Mouse (Mus musculus) limb, embryonic 14.5 days (tissue): ENCODE data around the gene Tnfrsf1a. TPM values are rescaled to one million over a fixed set of nuclear protein-coding genes. Genes with fewer than 3 reads are reported as not detected.
A peak's percentile ranks its signal among the peaks of the same experiment; 100 is the strongest.

Experiments
- ATAC-seq: fragments of 200-750 bp; cut with Nextera tagmentation; 2 replicates; pipeline ENCODE4 v1.8.0; 2017; ENCODE audit warnings: low read depth, moderate number of reproducible peaks, moderate TSS enrichment; ENCODE audit not compliant: low FRiP score
- DNase-seq: peaks from one replicate; pipeline ENCODE4 v3.0.0-alpha.2; 2015; ENCODE audit warnings: low spot score
- H3K27ac ChIP-seq: fragments of 300-500 bp; sonication (generic); replicated peaks from 2 replicates; pipeline ENCODE4 v1.5.1; 2014; ENCODE audit warnings: low read depth, mild to moderate bottlenecking, low read length, moderate library complexity, mixed read lengths
- H3K27me3 ChIP-seq: fragments of 300-500 bp; sonication (generic); 2 replicates; pipeline ENCODE4 v1.6.1; 2014; ENCODE audit warnings: low read length, mixed read lengths; ENCODE audit not compliant: control insufficient read depth, insufficient read depth
- H3K36me3 ChIP-seq: fragments of 300-500 bp; sonication (generic); 2 replicates; pipeline ENCODE4 v1.6.1; 2014; ENCODE audit warnings: mild to moderate bottlenecking, low read length, moderate library complexity, mixed read lengths; ENCODE audit not compliant: control insufficient read depth, insufficient read depth
- H3K4me1 ChIP-seq: fragments of 300-500 bp; sonication (generic); 2 replicates; pipeline ENCODE4 v1.6.1; 2014; ENCODE audit warnings: antibody characterized with exemption, low read length, mixed read lengths; ENCODE audit not compliant: control insufficient read depth, insufficient read depth
- H3K4me2 ChIP-seq: fragments of 300-500 bp; sonication (generic); replicated peaks from 2 replicates; pipeline ENCODE4 v1.6.1; 2014; ENCODE audit warnings: low read depth, mild to moderate bottlenecking, low read length, moderate library complexity; ENCODE audit not compliant: severe bottlenecking
- H3K4me3 ChIP-seq: fragments of 300-500 bp; sonication (generic); replicated peaks from 2 replicates; pipeline ENCODE4 v1.5.1; 2014; ENCODE audit warnings: low read length
- H3K9ac ChIP-seq: fragments of 300-500 bp; sonication (generic); 2 replicates; pipeline ENCODE4 v1.6.1; 2014; ENCODE audit warnings: mild to moderate bottlenecking, low read depth, low read length, moderate library complexity; ENCODE audit not compliant: severe bottlenecking
- H3K9me3 ChIP-seq: fragments of 300-500 bp; sonication (generic); 2 replicates; pipeline ENCODE4 v1.6.1; 2016; ENCODE audit warnings: low read length; ENCODE audit not compliant: control insufficient read depth
- POLR2A ChIP-seq: fragments of 200-500 bp; IDR thresholded peaks from 2 replicates; pipeline ENCODE4 v1.8.0; 2012; ENCODE audit warnings: inconsistent platforms, mild to moderate bottlenecking, moderate library complexity, borderline replicate concordance; ENCODE audit not compliant: insufficient read depth, insufficient read length; ENCODE audit errors: extremely low read depth
- WGBS: fragments of 180-500 bp; shearing (Covaris S2); extraction: QIAGEN DNeasy Blood & Tissue Kit; methylation state at CpG from one replicate; pipeline ENCODE4 v1.1.7; 2014; 5-methylcytosine and 5-hydroxymethylcytosine counted together
- polyA plus RNA-seq, 2 experiments: library from polyadenylated mRNA; depleted of rRNA in 1 of 2; stranded (reverse) in 1 of 2; unstranded in 1 of 2; fragments of >200 nt; fragmentation: Nextera tagmentation in 1 of 2; extraction: Ambion mirVana in 1 of 2; gene quantifications; 2 replicates each; pipeline versions ENCODE4 v1.2.1 to v1.2.3; 2012 to 2014

The Tnfrsf1a gene
- polyA plus RNA-seq, 2 experiments, result 85.6 to 88.8 TPM

DNA sequence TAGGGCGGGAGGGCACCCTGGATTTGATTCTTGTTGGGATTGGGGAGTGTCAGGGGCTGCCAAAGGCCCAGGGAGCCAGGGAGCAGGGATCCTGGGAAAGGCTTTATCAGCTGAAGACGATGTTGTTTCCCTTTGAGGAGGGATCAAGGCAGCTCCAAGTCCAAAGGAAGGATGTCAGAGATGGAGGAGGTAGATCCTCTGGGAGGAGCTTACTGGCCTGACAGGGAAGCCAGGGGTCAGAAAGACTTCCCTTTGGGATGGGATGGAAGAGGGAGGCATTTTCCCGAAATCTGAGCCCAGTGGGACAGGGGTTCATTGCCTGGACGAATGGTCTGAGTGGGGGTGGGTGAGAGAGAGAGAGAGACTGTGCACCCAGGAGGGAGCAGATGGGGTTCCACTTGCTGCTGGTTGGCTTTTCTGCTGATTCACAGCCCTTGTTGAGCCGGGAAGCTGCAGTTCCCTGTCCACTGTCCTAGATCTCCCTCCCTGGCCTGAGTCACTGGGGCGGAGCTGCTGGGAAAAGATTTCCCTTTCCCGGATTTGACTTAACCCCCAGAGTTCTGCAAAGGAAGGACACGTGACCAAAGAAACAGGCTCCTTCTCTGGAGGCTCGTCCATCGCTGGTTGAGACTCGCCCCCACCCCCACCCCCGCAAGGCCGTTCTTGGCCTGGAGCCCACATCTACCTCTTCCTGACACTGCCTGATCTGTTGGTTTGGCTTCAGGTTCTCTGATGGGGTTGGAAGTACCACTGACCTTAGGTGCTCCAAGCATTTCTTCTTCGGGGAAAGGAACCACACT is 5.4 kb downstream of the Tnfrsf1a start:
- Histone ChIP-seq H3K9ac (peak overlapping the region; percentile 9; the same call in 1 of the 2 replicates), H3K27me3 (no peaks in the 10 kb centered on the region), H3K36me3 (peaks cover 27% of the 10 kb centered on the region), H3K4me3 (0 out of 2 replicates have a peak overlapping the region, but pooled peaks have one; percentile 5), H3K4me2 (peak overlapping the region; percentile 37), H3K9me3 (no peaks in the 10 kb centered on the region), H3K27ac (peak overlapping the region; percentile 43), H3K4me1 (peaks cover 48% of the 10 kb centered on the region)
- ATAC-seq (0 out of 2 replicates have a peak, but pooled peaks have one; percentile 20), DNase-seq (peak; percentile 40)
- TF ChIP-seq POLR2A, result no peak
- 11% methylated on average over 13 of the region's 14 CpGs for WGBS

DNA sequence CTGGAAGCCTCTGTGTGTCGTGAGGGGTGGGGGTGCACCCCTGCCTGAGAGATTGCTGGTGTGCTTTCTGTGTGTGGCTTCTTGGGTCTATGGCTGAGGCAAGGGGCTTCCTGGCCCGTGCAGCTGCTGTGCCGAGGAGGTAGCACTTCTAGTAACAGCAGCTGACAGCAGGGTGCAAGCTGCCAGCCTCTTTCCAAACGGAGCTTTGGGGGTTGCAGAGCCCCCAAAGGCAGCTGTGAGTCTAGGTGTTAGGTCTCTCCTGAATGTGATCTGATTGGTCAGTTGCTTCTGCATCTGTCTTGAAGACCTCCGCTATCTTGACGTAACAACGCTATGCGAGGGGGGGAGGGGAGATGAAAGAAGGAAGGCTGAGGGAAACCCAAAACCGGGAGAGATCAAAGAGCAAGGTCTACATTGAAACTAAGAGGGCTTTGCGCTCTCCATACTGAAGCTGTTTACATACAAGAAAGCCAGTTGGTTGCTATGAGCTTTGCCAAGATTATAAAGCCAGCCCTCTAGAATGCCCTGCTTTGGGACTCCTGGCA is 6.1 kb downstream of the Tnfrsf1a start:
- no peak overlapping the region for H3K9ac ChIP-seq
- TF ChIP-seq POLR2A, result no peak
- peak overlapping the region; percentile 37 for H3K4me2 ChIP-seq
- peak; percentile 29 for DNase-seq
- WGBS, result 7% methylated on average over 10 of the region's 10 CpGs
- no peaks in the 10 kb centered on the region for H3K27me3 ChIP-seq
- 0 out of 2 replicates have a peak overlapping the region, but pooled peaks have one; percentile 5 for H3K4me3 ChIP-seq
- H3K27ac ChIP-seq, result peak overlapping the region; percentile 43; the same call in 1 of the 2 replicates
- H3K4me1 ChIP-seq, result peaks cover 48% of the 10 kb centered on the region
- no peaks in the 10 kb centered on the region for H3K9me3 ChIP-seq
- ATAC-seq, result peak; percentile 51
- H3K36me3 ChIP-seq, result peaks cover 33% of the 10 kb centered on the region

DNA sequence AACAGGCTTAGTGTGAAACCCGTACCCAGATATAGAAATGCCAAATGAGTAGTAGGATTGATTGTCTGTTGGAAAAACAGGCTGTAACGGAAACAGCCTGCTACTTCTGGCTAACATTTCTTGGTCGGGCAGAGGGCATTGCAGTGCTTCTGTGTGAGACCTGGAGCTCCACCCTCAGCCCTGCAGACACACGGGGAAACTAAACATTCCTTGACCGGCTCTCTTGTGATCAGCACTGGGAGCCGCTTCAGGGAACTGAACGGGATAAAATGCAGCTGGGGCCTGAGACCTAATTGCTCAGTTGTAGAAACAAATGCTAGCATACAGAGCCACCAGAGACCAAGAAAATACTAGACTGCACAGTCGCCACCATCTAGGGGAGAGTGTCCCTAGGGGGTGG is 7.1 kb downstream of the Tnfrsf1a start:
- H3K4me1 ChIP-seq, result peaks cover 43% of the 10 kb centered on the region
- no peaks in the 10 kb centered on the region for H3K9me3 ChIP-seq
- DNase-seq, result no peak
- peaks cover 43% of the 10 kb centered on the region for H3K36me3 ChIP-seq
- H3K9ac ChIP-seq, result no peak overlapping the region
- no peak overlapping the region for H3K27ac ChIP-seq
- H3K4me2 ChIP-seq, result no peak overlapping the region
- H3K27me3 ChIP-seq, result no peaks in the 10 kb centered on the region
- no peak for ATAC-seq
- 21% methylated on average over 8 of the region's 8 CpGs for WGBS
- H3K4me3 ChIP-seq, result no peak overlapping the region
- TF ChIP-seq POLR2A, result no peak

DNA sequence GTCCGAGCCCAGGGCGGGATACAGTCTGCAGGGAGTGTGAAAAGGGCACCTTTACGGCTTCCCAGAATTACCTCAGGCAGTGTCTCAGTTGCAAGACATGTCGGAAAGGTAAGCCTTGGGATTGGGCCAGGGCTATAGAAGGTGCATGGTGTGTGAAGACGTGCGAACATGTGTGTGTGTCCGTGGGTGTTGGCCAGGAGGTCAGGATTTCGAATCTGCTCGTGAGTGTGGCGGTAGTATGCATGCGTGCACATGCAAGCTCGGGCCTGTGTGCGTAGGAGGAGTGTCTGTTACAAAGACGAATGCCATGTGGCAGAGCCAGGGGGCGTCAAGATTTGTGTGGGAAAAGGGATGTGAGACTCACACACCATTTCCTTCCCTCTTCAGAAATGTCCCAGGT is 8.2 kb downstream of the Tnfrsf1a start:
- Histone ChIP-seq H3K27me3 (no peaks in the 10 kb centered on the region; the same call in 1 of the 2 replicates), H3K9me3 (no peaks in the 10 kb centered on the region), H3K9ac (no peak overlapping the region), H3K36me3 (peaks cover 54% of the 10 kb centered on the region), H3K4me2 (no peak overlapping the region), H3K4me1 (peaks cover 34% of the 10 kb centered on the region), H3K4me3 (no peak overlapping the region), H3K27ac (no peak overlapping the region)
- TF ChIP-seq POLR2A, result no peak
- no peak for ATAC-seq
- DNase-seq, result no peak
- 85% methylated on average over 15 of the region's 15 CpGs for WGBS

GRCm38 (mm10) chr6:125359999-125360398 is 10.8 kb downstream of the Tnfrsf1a start:
- no peak for DNase-seq
- TF ChIP-seq POLR2A, result no peak
- no peak overlapping the region for H3K9ac ChIP-seq
- ATAC-seq, result no peak
- H3K4me3 ChIP-seq, result no peak overlapping the region
- H3K27ac ChIP-seq, result no peak overlapping the region
- H3K27me3 ChIP-seq, result no peaks in the 10 kb centered on the region; the same call in 1 of the 2 replicates
- H3K9me3 ChIP-seq, result no peaks in the 10 kb centered on the region
- H3K36me3 ChIP-seq, result peaks cover 58% of the 10 kb centered on the region
- 55% methylated on average over 9 of the region's 9 CpGs for WGBS
- H3K4me2 ChIP-seq, result no peak overlapping the region
- peaks cover 22% of the 10 kb centered on the region for H3K4me1 ChIP-seq
